Mouse (Mus musculus) liver, embryonic 12.5 days (tissue): ENCODE results near the gene Lyg2. TPM values are rescaled to one million over a fixed set of nuclear protein-coding genes. Genes with fewer than 3 reads are reported as not detected.

Source experiments
- ATAC-seq: fragments of 200-750 bp; cut with Nextera tagmentation; 2 replicates; pipeline ENCODE4 v1.8.0; 2017; ENCODE audit warnings: moderate number of reproducible peaks, mild to moderate bottlenecking, moderate library complexity
- H3K27ac ChIP-seq: fragments of 300-500 bp; sonication (generic); 2 replicates; pipeline ENCODE4 v1.5.1; 2016; ENCODE audit warnings: mild to moderate bottlenecking
- H3K27me3 ChIP-seq: fragments of 300-500 bp; sonication (generic); replicated peaks from 2 replicates; pipeline ENCODE4 v1.6.1; 2016; ENCODE audit warnings: mild to moderate bottlenecking, moderate library complexity
- H3K36me3 ChIP-seq: fragments of 300-500 bp; sonication (generic); 2 replicates; pipeline ENCODE4 v1.6.1; 2016; ENCODE audit warnings: mild to moderate bottlenecking, moderate library complexity
- H3K4me1 ChIP-seq: fragments of 300-500 bp; sonication (generic); 2 replicates; pipeline ENCODE4 v1.6.1; 2016
- H3K4me2 ChIP-seq: fragments of 300-500 bp; sonication (generic); 2 replicates; pipeline ENCODE4 v1.6.1; 2016; ENCODE audit warnings: mild to moderate bottlenecking, moderate library complexity
- H3K4me3 ChIP-seq: fragments of 300-500 bp; sonication (generic); 2 replicates; pipeline ENCODE4 v1.5.1; 2016; ENCODE audit warnings: mild to moderate bottlenecking, moderate library complexity
- H3K9ac ChIP-seq: fragments of 300-500 bp; sonication (generic); 2 replicates; pipeline ENCODE4 v1.6.1; 2016; ENCODE audit warnings: mild to moderate bottlenecking, moderate library complexity
- H3K9me3 ChIP-seq: fragments of 300-500 bp; sonication (generic); replicated peaks from 2 replicates; pipeline ENCODE4 v1.6.1; 2016; ENCODE audit warnings: mild to moderate bottlenecking, moderate library complexity
- WGBS: fragments of 180-500 bp; shearing (Covaris S2); methylation state at CpG from one replicate; pipeline ENCODE4 v1.1.7; 2016; ENCODE audit not compliant: insufficient replicate concordance; 5-methylcytosine and 5-hydroxymethylcytosine counted together
- polyA plus RNA-seq: library from polyadenylated mRNA; unstranded; fragments of >200 nt; fragmentation: Nextera tagmentation; extraction: Ambion mirVana; gene quantifications from 2 replicates; pipeline ENCODE4 v1.2.1, GENCODE M21; 2016

Lyg2 gene
- polyA plus RNA-seq, 1 experiment from 2014 or later = not detected

DNA sequence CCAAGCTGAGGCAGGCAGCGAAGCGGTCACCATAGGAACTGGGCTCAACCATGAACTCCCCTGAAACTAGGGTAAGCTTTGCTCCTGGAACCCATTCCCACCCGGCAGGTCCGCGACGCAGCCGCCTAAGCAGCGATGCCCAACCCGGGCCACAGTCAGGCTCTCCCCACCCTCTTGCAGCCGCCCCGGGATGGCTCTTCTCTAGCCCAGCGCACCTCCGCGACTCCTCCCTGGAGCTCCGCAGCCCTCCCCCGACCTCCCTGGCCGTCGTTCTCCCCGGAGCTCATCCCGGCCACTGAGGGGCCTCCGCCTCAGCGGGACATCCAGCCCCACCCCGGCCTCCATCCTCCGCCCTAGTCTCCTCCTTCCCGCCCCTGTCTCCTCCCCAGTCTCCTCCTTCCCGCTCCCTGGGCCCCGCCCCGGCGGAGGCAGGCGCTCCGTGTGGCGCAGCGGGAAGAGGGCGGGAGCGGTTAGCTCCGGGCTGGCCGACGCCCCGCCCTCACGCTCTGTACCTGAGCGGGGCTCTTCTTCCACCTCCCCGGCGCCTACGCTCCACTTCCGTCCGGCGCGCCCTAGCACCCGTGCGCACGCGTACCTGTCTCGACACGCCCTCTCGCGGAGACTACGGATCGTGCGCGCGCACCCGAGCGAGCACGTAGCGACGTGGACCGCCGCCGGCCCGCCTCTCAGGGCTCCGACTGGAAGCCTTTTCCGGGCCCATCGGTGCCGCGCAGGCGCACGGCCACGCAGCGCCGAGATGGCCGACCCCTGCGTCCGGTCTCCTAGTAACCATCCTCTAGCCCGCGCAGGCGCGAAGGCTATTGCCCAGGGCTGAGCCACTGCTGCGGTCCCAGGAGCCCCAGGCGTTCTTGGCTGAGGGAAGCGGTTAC lies 51.5 kb downstream of the Lyg2 start:
- Histone ChIP-seq H3K9me3 (no peaks in the 10 kb centered on the region), H3K4me3 (peak overlapping the region; percentile 76), H3K4me2 (peak overlapping the region; percentile 93), H3K9ac (peak overlapping the region; percentile 81), H3K4me1 (peaks cover 31% of the 10 kb centered on the region), H3K36me3 (no peaks in the 10 kb centered on the region), H3K27me3 (no peaks in the 10 kb centered on the region; the same call in 1 of the 2 replicates), H3K27ac (peak overlapping the region; percentile 93)
- peak; percentile 97 for ATAC-seq
- under 1% methylated on average over 89 of the region's 90 CpGs for WGBS

Other genes starting within 250 kb of the Lyg2 start
- 0.27 and 0.35 TPM in 2 replicates for gene 2010300C02Rik, start 196.4 kb downstream of the Lyg2 start, polyA plus RNA-seq
- gene Tsga10, start 50.1 kb downstream of the Lyg2 start, polyA plus RNA-seq = 2.2 and 2.3 TPM in 2 replicates
- 6.8 and 8.0 TPM in 2 replicates for gene Lipt1, start 44.8 kb downstream of the Lyg2 start, polyA plus RNA-seq
- gene Mitd1, start 26.1 kb downstream of the Lyg2 start, polyA plus RNA-seq = 18.7 and 22.3 TPM in 2 replicates
- 216 and 221 TPM in 2 replicates for gene Mrpl30, start 26.0 kb downstream of the Lyg2 start, polyA plus RNA-seq
- gene Lyg1, start 41.3 kb upstream of the Lyg2 start, polyA plus RNA-seq = not detected in 2 replicates
- gene Txndc9, start 81.4 kb upstream of the Lyg2 start, polyA plus RNA-seq = 82.7 and 86.3 TPM in 2 replicates
- 28.5 and 28.8 TPM in 2 replicates for gene Eif5b, start 81.5 kb upstream of the Lyg2 start, polyA plus RNA-seq
- gene Rev1, start 213.3 kb upstream of the Lyg2 start, polyA plus RNA-seq = 28.1 and 28.4 TPM in 2 replicates